Mouse (Mus musculus): Measurements from ENCODE around the gene Nptxr.

GRCm38 (mm10) chr15:79810997-79811396 lies 6.4 kb upstream of the Nptxr start:
- TF ChIP-seq CTCF (IDR thresholded peaks at IDR 0.05; ENCODE audit: low read depth) (no peak), EP300 (IDR thresholded peaks at IDR 0.05; ENCODE audit: low read depth) (no peak)
